8 mouse cellular contexts compared by ENCODE assay signal in genomic region chr4:140879739-140880138, GRCm38 (mm10). TPM values are rescaled to one million over a fixed set of nuclear protein-coding genes. Genes with fewer than 3 reads are reported as not detected.
DNase-seq lines count a peak whose midpoint lies in the region; ATAC-seq and TF ChIP-seq lines count a peak whose summit lies in the region.

No protein-coding gene starts in this region.

- 46% methylated on average over 4 of the region's 4 CpGs for WGBS in midbrain, postnatal 0 days
- 70% methylated on average over 4 of the region's 4 CpGs for WGBS in midbrain, embryonic 10.5 days

- H3K27ac ChIP-seq in midbrain, postnatal 0 days (ENCODE audit: low read depth, low read length), result no peak overlapping the region
- no peak overlapping the region for H3K27ac ChIP-seq in midbrain, embryonic 10.5 days (replicated peaks)

- no peak for TF ChIP-seq CTCF in midbrain, postnatal 0 days (IDR thresholded peaks at IDR 0.05)

- no peak overlapping the region for H3K9ac ChIP-seq in midbrain, postnatal 0 days (replicated peaks; ENCODE audit: low read length, poor library complexity, severe bottlenecking)

- no peaks in the 10 kb centered on the region for H3K4me1 ChIP-seq in midbrain, postnatal 0 days (ENCODE audit: insufficient read depth, low read length)
- H3K4me1 ChIP-seq in midbrain, embryonic 10.5 days, result peaks cover 10% of the 10 kb centered on the region; the same call in 1 of the 2 replicates

- no peaks in the 10 kb centered on the region for H3K9me3 ChIP-seq in midbrain, postnatal 0 days (ENCODE audit: low read length)
- peaks cover 8% of the 10 kb centered on the region for H3K9me3 ChIP-seq in midbrain, embryonic 10.5 days (replicated peaks)

- no peak for ATAC-seq in midbrain, postnatal 0 days (ENCODE audit: low FRiP score)

- no peak overlapping the region for H3K4me3 ChIP-seq in midbrain, postnatal 0 days (ENCODE audit: low read depth, low read length)
- H3K4me3 ChIP-seq in midbrain, embryonic 10.5 days, result no peak overlapping the region

- H3K36me3 ChIP-seq in midbrain, postnatal 0 days (ENCODE audit: insufficient read depth, low read length), result no peaks in the 10 kb centered on the region
- H3K36me3 ChIP-seq in midbrain, embryonic 10.5 days, result no peaks in the 10 kb centered on the region

- peak; percentile 36 to 59 for DNase-seq in cerebellum, postnatal 14 days
- DNase-seq in cerebellum, postnatal 25 days, result no peak
- peak; percentile 60 for DNase-seq in midbrain, postnatal 0 days (ENCODE audit: low spot score)
- no peak for DNase-seq in midbrain, embryonic 10.5 days (ENCODE audit: low spot score)
- DNase-seq in kidney, postnatal 10 days, result peak; percentile 62
- DNase-seq in right cerebral cortex, postnatal 14 days, result peak; percentile 39
- no peak for DNase-seq in lung, postnatal 14 days
- DNase-seq in B cell, adult 2 months, result no peak

- no peaks in the 10 kb centered on the region for H3K27me3 ChIP-seq in midbrain, postnatal 0 days (ENCODE audit: insufficient read depth, low read length)
- H3K27me3 ChIP-seq in midbrain, embryonic 10.5 days (ENCODE audit: low read depth, poor library complexity, severe bottlenecking), result no peaks in the 10 kb centered on the region

- no peak overlapping the region for H3K4me2 ChIP-seq in midbrain, postnatal 0 days (ENCODE audit: low read depth, low read length, poor library complexity, severe bottlenecking)

RNA-seq across cellular contexts. Expression of gene Padi2, which starts 26.4 kb away (rescaled TPM):
- 3.1 and 7.1 TPM in 2 replicates for total RNA-seq in midbrain, postnatal 0 days (2014; rRNA removed)
- polyA plus RNA-seq in midbrain, postnatal 0 days (2015; fragmentation: Nextera tagmentation; extraction: Ambion mirVana), result 2.7 and 3.3 TPM in 2 replicates
- polyA plus RNA-seq in midbrain, embryonic 10.5 days (2016; fragmentation: Nextera tagmentation; extraction: Ambion mirVana), result 0.15 and 1.4 TPM in 2 replicates

RNA-seq across cellular contexts. Expression of gene Padi1, which starts 34.2 kb away (rescaled TPM):
- 0.14 and 0.16 TPM in 2 replicates for total RNA-seq in midbrain, postnatal 0 days (2014; rRNA removed)
- polyA plus RNA-seq in midbrain, postnatal 0 days (2015; fragmentation: Nextera tagmentation; extraction: Ambion mirVana), result 0.06 TPM in 1 of 2 replicates, not detected in the other
- polyA plus RNA-seq in midbrain, embryonic 10.5 days (2016; fragmentation: Nextera tagmentation; extraction: Ambion mirVana), result 0.04 and 0.06 TPM in 2 replicates

Comparison
In these comparisons a context has a peak if more than half of its experiments do, and no peak if none do; other contexts are left out.
1. DNase-seq: peak in cerebellum, postnatal 14 days (2 of 2), midbrain, postnatal 0 days (single experiment), kidney, postnatal 10 days (single experiment) and right cerebral cortex, postnatal 14 days (single experiment); none in cerebellum, postnatal 25 days (0 of 2), midbrain, embryonic 10.5 days (single experiment), lung, postnatal 14 days (single experiment) and B cell, adult 2 months (0 of 2).